Mouse (Mus musculus) lung, adult 18-20 months (tissue): Measurements from ENCODE around the gene Lrriq1.
A peak's percentile ranks its signal among the peaks of the same experiment; 100 is the strongest.

Experiments
- DNase-seq, 2 experiments: peaks; one replicate each; pipeline ENCODE4 v3.0.0; 2022; ENCODE audit warnings: mixed read lengths in 2 of 2

The Lrriq1 gene

DNA sequence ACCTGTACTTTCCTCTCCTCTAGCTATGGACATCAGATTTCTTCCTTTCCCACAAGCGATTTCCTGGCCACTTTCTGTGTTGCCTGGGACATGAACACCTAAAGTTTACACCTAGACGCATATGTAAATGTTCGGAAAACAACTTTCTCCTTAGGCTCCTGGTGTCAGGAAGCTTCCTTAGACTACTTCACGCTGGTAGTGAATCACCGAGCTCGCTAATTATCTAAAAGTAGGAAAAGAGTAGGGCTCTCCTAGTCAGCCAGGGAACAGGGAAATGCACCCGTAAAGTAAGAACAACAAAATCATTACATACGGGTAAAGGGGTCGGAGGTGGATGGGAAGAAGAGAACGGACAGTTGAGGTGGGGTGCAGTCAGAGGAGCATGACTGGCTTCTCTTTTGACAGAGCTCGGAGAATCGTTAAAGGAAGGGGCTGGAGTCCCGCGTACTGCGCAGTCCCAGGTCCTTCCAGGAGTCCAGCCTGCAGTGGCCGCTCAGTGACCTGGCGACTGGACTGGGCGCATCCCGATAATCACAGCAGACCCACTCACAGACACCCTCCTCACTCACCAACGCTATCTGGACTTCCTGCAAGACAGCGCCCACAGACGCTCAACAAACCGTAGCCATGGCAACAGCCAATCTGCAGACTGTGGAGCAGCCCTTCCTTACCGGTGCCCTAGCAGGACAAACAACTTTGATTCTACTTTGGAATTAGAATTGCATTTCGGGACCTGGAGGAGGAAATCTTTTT, at the start of gene Lrriq1:
TSS of gene Lrriq1 (minus strand) at position 616 of the 753 bp plus-strand sequence.
- peak; percentile 46 to 62 for DNase-seq

DNA sequence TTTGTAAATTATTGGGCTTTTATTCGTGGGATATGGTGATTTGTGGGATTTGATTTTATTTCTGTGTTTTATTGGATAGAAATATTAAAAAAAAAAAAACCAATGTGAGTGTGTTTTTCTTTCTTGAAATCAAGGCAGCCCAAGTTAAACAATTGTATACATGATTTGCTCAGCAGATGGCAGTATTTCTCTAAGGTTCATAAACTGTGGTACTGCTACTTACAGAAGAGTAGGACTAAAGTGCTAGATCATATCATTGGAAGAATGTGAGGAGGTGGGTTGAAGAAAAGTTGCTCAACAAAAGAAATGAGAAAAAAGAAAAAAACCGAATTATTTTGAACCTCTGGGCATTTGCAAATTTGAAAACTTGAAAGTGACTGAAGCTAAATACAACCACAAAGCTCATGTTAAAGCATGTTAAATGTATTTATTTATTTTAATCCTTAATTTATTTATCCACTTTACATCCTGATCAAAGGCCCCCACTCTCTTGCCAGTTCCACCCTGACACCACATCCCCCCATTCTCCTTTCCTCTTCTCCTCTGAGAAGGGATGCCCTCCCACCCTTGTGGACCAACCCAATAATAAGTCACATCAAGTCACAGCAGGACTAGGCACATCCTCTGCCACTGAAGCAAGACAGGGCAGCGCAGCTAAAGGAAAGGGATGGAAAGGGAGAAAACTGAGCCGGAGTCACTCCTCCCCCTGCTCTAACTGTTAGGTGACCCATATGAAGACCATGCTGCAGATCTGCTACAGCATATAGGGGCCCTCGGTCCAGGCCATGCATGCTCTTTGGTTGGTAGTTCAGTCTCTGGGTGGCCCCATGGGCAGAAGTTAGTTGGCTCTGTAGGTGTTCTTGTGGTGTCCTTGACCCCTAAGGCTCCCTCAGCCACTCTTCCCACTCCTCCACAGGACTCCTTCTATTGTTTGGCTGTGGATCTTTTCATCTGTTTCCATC, 18.0 kb upstream of the Lrriq1 start:
- DNase-seq, result no peak

DNA sequence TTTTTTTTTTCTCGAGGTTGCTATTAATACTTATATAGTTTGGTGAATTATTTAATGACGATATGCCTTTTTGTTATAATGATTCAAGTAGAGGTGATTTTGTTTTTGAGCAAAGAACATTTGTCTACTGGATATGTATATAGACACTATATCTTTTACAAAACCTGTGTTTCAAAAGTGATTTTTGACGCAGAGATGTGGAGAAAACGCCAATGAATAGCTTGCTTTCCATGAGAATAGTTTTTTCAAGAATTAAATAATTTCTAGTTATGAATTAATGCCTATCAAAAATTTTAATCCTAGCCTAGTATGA, 294 bp upstream of the Lrriq1 start:
- DNase-seq, result no peak

DNA sequence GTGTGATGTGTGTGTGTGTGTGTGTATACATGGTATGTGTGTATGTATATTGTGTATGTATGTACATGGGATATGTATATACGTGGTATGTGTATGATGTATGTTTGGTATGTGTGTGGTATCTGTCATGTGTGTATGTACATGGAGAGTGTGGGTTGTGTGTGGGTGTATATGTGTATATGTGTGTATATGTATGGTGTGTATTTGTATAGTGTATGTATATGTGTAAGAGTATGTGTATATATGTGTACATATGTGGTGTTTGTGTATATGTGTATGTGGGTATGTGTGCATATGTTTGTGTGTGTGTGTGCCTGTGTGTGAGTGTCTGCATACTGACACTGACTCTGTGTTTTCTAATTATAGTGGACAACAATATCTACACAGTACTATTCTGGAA, 9.5 kb downstream of the Lrriq1 start:
- no peak for DNase-seq

DNA sequence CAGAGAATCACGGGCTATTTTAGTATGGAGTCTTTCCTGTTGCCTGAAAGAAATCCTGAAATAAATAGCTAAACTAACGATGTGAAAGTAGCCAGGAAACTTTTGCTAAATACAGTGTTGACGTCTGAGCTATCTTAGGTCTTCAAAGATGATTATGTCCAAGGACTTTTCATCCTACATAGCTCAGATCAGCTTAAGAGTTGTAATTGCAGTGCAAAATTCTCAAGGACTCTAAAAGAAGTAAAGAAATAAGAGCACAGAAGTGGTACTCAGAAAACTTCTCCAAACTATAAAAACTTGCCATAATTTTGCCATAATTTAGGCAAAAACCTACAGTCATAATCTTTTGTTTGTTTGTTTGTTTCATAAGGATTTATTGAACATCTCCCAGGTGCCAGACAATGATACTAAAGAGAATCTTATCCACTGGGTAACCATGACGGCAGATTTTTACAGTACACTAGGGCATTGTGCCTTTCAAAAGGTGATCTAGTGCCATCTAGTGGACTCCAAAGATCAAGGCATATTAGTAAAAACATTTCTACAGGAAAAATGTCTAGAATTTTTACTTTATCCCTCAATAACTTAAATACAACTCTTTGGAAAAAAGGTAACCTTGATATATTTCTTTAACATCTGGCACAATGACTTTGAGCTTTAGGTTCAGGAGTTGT, 41.3 kb downstream of the Lrriq1 start:
- DNase-seq, result no peak

DNA sequence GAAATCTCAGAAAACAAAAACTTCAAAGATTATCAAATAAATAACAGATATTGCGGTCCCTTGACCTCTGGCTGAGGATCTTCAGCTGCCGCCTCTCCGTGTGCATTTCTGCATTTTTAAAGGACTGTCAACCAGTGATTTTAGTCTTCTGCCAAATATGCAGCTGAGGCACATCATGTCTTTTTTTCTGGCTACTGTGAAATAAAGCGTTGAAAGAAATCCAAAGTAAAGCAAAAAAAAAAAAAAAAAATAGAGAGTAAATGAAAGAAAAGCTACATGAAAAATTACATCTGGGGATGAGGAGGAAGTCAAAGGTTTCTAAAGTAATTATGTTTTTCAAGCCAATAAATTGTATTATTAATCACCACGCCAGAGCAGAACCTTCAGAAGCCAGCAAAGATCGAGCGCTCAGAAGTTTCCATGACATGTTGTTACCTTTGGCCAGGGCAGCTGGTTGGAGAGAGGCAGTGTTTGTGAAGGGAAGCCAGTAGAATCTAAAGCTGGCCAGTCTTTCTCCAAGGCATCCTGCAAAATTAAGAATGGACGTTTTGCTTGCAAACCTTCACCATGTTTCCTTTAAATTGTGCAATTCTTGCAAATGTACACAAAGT, 90.2 kb downstream of the Lrriq1 start:
- DNase-seq, result no peak

DNA sequence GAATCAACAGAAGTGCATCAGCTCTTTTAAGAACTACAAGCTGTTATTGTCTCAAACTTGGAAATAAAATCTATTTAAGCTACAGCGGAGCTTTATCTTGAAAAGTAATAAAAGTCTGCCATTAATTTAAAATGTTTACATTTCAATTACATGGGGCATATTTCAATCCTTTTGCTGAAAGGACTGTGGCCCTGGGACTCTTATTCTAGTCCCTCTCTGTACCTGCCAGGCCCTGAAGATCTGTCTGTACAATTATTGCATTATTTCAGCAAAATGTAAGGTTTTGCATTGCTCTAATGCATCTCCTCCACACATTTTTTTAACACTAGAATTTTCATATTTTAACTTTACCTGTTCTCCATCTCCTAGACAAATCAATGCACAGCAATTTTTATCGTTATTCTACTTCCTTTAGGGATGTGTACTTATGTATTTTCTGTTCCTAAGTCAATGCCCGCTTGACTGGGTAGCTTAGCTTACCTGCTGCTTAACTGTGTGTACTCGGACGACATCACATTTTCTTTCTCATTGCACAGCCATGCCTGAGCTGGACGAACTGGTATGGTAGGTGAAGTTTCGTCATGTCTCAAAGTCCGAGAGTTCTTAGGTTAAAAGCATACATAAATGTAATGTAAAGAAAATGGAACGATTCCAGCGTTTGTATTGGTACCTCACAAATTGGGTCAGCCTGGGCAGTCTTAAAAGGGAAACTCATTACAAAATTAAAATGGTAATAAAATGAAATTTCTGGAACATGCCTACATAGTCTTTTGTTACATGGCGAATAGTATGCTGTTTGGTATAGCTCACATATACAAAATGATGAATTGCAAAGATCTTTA, 91.0 kb downstream of the Lrriq1 start:
- DNase-seq, result no peak

DNA sequence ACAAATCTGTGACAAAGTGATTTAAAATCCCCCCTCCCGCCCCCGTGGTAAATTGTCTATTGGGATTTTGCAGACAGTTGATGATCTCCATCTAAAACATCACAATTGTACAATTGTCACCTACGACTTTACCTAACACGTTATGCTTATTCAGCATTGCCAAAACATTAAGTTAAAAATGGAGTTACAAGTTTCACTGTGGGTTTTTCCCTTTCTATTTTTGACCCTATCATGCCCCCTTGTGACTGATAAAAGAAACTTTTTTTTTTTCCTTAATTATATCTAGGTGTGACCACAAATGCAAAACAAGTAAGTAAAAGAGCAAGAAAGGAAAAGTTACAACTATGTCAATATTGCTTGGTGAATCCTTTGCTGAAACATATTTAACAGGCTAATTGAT, 93.6 kb downstream of the Lrriq1 start:
- no peak for DNase-seq

DNA sequence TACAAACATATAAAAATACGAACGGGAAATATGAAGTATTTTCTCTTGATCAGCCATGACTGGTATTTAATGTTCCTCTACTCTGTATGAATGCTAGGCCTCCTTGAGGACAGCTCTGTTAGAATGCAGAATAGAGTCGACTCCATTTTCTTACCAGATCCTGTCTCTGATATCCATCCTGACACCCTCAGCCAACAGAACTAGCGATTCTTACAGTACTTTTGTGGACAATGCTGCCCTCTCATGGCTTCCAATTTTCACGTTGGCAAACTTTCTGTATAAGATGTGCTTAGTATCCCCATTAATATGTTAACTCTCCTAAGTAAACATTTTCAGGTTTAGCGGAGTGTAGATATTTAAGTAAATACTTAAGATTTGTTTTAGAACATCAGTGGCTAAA, 94.6 kb downstream of the Lrriq1 start:
- DNase-seq, result no peak

DNA sequence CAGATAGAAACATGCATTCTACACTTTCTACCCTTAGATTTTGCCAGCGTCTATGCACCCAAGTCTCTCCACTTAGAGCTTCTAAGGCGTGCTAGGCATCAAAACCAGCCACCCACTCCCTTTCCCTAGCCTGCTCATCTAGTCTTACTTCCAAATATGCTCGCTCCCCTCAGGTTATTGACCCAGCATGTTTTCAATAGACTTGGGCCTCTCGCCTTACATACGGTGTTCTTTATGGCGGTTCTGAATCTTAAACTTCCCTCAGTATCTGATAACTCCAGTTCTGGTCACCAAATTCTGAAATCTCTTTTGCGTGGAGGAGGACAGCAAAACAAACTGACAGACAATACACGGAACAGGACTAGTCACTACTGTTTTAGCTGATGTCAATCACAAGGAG, 95.5 kb downstream of the Lrriq1 start:
- DNase-seq, result no peak

DNA sequence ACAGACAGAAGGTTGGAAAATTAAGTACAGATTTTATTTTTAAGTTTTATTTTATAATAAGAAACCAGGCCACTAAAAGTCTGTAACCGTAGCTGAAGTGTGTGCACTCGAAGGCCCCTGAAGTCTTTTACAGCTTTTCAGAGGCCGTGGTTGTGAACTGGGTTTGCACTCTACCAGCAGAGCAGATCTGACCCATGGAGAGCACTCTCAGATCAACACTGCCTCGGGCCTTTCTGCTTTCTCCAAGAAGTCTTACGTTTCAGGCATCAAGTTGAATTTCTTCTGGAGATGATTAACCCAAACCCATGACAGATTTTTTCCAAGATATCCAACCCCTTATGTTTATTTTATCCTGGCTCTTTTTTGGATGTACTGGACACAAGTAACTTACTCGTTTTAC, 121.5 kb downstream of the Lrriq1 start:
- no peak for DNase-seq

DNA sequence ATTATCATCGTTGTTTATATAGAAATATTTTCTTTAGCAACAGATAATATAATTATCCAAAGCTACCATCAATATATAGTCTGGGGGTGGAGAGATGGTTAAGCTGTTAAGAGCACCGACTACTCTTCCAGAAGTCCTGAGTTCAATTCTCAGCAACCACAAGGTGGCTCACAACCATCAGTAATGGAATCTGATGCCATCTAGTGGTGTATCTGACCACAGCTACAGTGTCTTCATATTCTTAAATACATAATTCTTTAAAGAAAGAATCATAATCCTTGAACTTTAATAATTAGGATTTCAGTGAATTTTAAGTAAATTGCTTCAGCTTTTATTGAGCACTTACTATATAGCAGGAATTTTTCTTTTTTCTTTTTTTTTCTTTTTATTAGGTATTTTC, 128.0 kb downstream of the Lrriq1 start:
- DNase-seq, result no peak

DNA sequence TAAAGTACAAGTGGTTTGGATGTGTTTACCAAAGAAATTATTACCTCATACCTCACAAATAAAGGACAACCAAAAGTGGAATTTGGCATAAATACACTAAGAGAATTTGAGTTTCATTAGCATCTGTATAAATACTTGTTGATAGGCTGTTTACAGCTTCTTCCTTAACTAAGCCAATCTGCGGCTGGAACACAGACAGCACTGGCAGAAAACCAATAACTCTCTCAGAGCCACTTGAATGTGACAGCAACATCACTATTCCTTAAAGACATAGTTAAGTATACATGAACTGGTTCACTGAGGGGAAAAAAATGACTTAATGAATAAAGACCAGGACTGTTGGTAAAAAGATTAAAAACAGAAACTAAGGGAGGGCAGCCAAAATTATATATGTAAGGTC, 150.0 kb downstream of the Lrriq1 start:
- no peak for DNase-seq

DNA sequence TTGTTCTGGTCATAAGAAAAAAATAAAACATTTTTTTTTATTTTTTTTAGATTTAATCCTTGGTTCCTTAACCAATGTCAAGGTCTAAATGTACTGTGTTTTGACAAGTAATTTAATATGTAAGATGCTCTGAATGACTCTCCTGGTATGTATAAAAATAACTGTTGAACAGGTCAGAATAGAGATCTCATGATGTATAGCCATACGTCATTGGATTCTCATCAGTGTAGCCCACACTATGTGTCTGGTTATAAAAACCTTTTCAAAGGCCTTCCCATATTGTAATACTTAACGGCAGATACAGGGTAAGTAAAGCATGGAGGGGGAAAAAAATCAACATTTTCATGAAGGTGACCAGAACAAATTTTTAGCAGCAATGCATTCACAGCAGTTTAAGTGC, 186.5 kb downstream of the Lrriq1 start:
- DNase-seq, result no peak

DNA sequence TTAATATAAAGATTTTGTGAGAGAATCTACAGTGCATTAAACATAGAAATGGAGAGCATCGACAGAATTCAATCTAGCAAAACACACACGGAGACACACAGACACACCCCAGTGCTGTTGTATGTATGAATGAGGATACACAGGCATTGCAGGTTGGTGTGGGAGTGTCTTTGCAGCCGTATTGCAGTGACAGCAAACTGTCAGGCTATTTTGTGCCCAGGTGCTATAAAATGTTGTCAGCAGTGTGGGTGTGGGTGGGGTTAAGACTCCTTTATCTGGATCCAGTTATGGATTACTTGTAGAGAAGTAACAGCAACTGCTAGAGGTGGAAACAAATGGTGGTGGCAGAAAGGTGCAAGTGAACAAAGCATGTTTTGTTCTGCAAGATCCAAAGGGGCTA, 189.5 kb downstream of the Lrriq1 start:
- DNase-seq, result no peak

DNA sequence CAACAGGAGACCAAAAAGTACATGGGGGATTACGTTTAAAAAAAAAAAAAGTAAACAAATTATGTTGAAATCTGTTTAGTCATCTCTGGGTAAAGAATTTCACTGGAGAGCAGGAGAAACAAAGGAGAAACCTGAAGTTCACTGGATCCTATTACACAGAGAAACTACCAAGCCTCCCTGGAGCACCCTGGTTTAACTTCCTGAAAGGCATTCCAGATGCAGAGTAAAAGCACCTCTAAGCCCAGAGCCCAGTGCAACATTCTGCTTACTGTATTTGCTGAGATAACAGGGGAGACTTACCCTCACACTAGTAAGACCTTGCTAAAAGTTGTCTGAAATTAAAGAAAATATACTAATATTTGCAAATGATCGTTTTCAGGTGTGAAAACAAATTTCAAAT, 191.1 kb downstream of the Lrriq1 start:
- DNase-seq, result no peak

DNA sequence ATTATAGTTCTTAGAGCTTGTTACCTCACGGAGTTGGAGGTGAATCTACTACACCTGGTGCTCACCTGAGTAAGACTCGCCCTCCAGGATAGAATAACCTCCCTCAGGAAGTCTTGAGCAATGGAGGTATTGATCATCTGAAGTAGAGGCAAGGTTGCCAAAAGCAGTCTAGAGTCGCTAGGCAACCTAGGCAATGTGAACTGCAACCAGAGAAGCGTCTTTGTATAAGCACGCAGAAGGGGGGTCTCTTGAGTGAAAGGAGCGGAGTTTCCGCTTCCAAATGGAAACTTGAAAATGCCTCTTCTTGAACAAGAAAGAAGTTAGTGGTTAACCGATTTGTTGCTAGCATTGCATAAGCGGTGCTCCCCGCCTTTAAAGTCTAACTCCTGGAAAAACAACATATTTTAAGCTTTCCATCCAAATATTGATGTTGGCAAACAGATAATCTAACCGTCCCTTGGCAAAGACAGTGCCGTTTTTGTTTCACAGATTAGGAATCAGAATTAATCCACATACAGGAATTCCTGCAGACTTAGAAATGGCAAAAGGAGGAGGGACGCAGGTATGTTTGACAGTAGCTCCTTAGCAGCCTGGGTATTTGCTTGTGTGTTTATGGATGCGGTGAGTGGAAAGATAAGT, 201.0 kb downstream of the Lrriq1 start:
- no peak for DNase-seq

DNA sequence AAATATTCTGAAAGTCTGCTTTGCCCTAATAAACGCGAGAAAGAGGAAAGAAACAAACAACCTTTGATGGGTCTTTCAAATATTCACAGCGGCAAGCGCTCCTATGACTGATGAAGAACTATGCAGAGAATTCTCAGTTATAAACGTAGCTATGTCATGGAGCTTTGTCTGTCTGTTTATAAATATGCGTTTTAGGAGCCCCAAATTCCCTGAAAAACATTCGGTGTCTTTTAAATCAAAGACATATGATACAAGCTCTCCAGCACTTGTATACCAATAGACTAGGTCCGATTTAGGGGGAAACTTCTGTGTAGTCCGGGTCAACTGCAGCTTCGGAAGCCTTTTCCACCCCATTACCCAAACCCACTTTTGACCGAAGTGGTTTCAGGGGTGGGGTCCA, 205.2 kb downstream of the Lrriq1 start:
- DNase-seq, result no peak

DNA sequence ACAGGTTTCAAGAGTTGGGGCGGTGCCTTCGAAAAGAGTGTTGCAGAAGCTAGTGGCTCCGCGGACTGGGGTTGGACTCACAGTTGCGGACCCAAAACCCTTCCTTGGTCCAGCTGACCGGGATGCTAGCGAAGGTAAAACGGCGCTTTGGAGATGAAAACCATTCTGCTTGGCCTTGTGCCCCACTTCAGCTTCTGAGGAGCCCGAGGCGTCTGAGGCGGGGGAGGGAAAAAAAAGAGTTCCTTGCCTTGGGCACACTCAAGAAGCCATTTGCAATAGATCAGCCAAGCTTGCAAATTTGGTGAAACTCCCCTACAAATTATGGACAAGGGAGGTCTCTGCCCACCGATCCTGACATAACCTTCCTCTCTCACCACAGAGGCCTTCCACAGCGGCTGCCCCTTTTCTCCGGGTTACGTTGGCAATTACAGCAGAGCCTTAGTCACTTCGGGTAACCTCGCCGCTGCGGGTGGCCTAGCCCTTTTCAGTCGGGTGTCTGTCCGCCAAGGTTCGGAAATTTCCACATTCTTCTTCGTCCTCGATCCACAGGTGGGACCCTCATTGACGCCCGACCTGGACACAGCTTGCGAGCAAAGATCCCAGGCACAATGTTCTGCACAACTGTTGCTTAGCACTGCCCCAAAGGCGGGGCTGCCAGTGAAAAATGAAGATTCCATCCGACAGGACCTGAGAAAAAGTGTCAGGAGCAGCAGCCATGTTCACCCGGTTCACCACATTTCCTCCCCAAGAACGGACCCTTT, 206.2 kb downstream of the Lrriq1 start, which contains the start of gene Alx1:
TSS of gene Alx1 (minus strand) at position 486 of the 761 bp plus-strand sequence.
- no peak for DNase-seq

DNA sequence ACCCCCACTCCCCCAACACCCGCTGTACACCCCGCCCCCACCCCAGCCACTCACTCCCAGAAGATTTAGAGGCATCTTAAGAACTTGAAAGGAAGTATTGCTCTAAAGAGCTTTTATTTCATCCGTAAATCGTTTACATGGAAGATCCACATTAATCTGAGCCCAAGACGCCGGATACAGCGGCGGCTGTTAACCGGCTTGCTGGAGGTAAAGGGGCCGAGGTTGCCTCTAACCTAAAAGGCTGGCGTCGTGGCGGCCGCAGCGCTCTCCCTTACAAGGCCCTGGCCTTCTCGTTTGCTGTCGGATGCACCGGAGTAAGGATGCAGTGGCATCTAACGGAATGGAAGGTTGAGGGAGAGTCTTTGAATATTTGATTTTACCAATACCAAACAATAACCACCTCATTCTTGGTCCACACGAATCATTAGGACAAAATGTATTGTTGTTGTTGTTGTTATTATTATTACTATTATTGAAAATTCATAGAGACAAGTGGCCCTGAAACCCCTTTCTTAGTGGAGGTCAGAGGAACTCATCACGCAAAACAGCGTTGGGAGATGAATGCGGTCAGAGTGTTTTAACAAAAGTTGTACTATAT, 206.9 kb downstream of the Lrriq1 start:
- DNase-seq, result no peak
